Mouse (Mus musculus) olfactory bulb, adult 2 months (tissue): ENCODE data around the gene Akap17b.
"Not testable (repeated sequence)": the region's sequence is repeated elsewhere in the genome, so short reads cannot be mapped to it uniquely, and the experiment has no call there.

Source experiments
- CTCF ChIP-seq: fragments of 200-500 bp; IDR thresholded peaks from 2 replicates; pipeline ENCODE4 v1.5.1; 2012; ENCODE audit warnings: low read depth, mild to moderate bottlenecking, low read length, moderate library complexity; ENCODE audit not compliant: insufficient read depth
- POLR2A ChIP-seq: fragments of 200-500 bp; IDR thresholded peaks from 2 replicates; pipeline ENCODE4 v1.6.1; 2012; ENCODE audit warnings: mild to moderate bottlenecking, low read depth, low read length, moderate library complexity; ENCODE audit not compliant: insufficient read depth

DNA sequence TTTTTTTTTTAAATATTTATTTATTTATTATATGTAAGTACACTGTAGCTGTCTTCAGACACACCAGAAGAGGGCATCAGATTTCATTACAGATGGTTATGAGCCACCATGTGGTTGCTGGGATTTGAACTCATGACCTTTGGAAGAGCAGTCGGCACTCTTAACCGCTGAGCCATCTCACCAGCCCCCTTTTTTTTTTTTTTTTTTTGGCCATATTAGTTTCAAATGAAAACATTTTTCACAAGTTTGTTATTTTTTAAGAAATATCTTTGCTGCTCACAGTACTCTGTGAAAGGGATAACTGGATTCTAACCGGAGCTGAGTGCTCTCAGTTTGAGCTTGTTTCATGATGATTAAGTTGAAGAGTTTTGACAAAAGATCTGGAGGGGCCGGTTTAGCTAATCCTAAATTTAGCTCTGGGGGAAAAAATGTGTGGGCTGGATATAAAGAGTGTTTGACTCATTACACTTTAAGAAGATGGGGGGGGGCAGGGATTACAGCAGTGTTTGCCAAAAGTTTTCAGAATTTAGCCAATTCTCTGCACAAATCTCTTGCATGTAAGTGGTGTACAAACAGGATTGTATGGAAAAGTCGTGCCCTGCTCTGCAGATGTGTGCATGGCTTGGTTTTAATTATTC lies 48.6 kb downstream of the Akap17b start:
- not testable (repeated sequence) for TF ChIP-seq POLR2A, CTCF
